Mouse (Mus musculus) lung, postnatal 0 days (tissue): ENCODE measurements around the gene Otud7b.
A peak's percentile ranks its signal among the peaks of the same experiment; 100 is the strongest.

ENCODE experiments used
- CTCF ChIP-seq: IDR thresholded peaks from 2 replicates; pipeline ENCODE4 v1.5.1; 2016; ENCODE audit warnings: antibody characterized with exemption, mild to moderate bottlenecking
- EP300 ChIP-seq: IDR thresholded peaks from 2 replicates; pipeline ENCODE4 v1.6.1; 2016; ENCODE audit warnings: antibody characterized with exemption, mild to moderate bottlenecking, control low read depth

DNA sequence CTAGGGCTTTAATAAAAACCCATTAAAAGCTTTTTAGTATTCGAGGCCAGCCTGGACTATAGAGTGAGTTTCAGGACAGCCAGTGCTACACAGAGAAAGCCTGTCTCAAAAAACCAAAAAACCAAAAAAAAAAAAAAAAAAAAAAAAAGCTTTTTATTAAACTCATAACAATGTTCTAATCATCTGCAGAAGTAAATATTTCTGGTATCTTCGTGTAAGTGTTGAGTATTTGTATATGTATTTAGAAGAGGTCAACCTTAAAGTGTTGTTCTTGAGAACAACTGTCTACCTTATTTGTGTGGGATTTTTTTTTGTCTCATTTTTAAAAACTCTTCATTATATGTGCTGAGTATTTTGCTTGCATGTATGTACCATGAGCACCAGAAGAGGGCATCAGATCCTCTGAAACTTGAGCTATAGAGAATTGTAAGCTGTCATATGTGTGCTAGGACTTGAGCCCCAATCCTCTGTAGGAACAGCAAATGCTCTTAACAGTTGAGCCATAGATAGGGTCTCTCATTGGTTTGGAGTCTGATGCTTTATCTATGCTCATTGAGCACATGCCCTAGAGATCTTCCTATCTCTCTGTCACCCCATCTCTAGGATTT, 14.3 kb upstream of the Otud7b start:
- TF ChIP-seq CTCF (peak; percentile 67), EP300 (no peak)
